Mouse (Mus musculus) urinary bladder, adult 2 months (tissue): ENCODE measurements around the gene 1700080O16Rik. TPM values are rescaled to one million over a fixed set of nuclear protein-coding genes. Genes with fewer than 3 reads are reported as not detected.

Experiments used
- DNase-seq: peaks from one replicate; pipeline ENCODE4 v3.0.0; 2022; ENCODE audit warnings: low spot score
- polyA plus RNA-seq: library from polyadenylated mRNA; depleted of rRNA; stranded (reverse); fragments of >200 nt; gene quantifications from 2 replicates; pipeline ENCODE4 v1.2.3, GENCODE M21; 2012; rRNA removed

1700080O16Rik gene
- polyA plus RNA-seq = not detected in 2 replicates

GRCm38 (mm10) chrX:51972672-51973071 lies at the start of gene 1700080O16Rik:
Gene 1700080O16Rik, minus strand, starts transcription at chrX:51972772.
- no peak for DNase-seq

GRCm38 (mm10) chrX:52017660-52018059 lies 45.1 kb upstream of the 1700080O16Rik start:
- no peak for DNase-seq

- no peak for DNase-seq
These were observed 27.5 kb upstream of the 1700080O16Rik start for GRCm38 (mm10) chrX:52000072-52000471.

GRCm38 (mm10) chrX:51999426-51999825 lies 26.9 kb upstream of the 1700080O16Rik start:
- no peak for DNase-seq

GRCm38 (mm10) chrX:51976361-51976760 lies 3.8 kb upstream of the 1700080O16Rik start:
- no peak for DNase-seq

- DNase-seq = no peak
These were observed 2.0 kb upstream of the 1700080O16Rik start for GRCm38 (mm10) chrX:51974618-51975017.

GRCm38 (mm10) chrX:51948071-51948470 lies 24.5 kb downstream of the 1700080O16Rik start:
- no peak for DNase-seq

- DNase-seq = no peak
These were observed 34.5 kb downstream of the 1700080O16Rik start for GRCm38 (mm10) chrX:51938076-51938475.

GRCm38 (mm10) chrX:51919091-51919490 lies 53.5 kb downstream of the 1700080O16Rik start:
- no peak for DNase-seq

Other genes with a start within 250 kb of the 1700080O16Rik start
- not detected in 2 replicates for gene Usp26, start 171.5 kb downstream of the 1700080O16Rik start, polyA plus RNA-seq
- 49.9 and 66.6 TPM in 2 replicates for gene Gpc4, start 192.5 kb upstream of the 1700080O16Rik start, polyA plus RNA-seq